Mouse (Mus musculus): ENCODE measurements at regions not wholly inside any gene's neighbourhood (a gene's known extent, or its start where the extent isn't known, plus 50 kb on each side); places are given as distances from the start of the nearest gene placed in this dataset.

GRCm38 (mm10) chr6:139391307-139391706 is 110.5 kb downstream of the Rergl start:
- peak; percentile 81 for DNase-seq (ENCODE audit: low spot score)

- DNase-seq (ENCODE audit: low spot score), result no peak
Measured at GRCm38 (mm10) chr6:139350939-139351338, 150.8 kb downstream of the Rergl start.

- no peak for DNase-seq (ENCODE audit: low spot score)
Measured at GRCm38 (mm10) chr6:139325226-139325625, 176.6 kb downstream of the Rergl start.

GRCm38 (mm10) chr6:139307651-139308050 is 194.1 kb downstream of the Rergl start:
- peak; percentile 18 for DNase-seq (ENCODE audit: low spot score)

DNA sequence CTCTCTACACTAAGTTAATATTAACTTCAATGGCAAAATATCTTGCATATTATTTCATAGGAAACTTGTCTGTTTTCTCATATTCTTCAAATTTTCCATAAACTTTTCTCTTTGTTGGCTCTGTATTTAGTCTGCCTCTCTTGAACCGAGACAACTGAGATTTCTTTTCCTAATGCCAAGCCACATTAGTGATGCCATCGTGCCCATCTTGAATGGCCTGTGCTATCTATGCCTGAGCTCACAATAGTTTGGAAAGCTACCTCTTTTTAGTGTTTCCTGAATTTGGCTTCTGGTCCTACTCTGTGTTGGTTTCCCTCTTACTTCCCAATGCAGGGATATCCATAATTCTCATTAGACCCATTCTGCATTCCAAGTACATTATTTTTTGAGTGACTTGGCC is 197.5 kb downstream of the Rergl start:
- DNase-seq (ENCODE audit: low spot score), result no peak

- no peak for DNase-seq (ENCODE audit: low spot score)
Measured at GRCm38 (mm10) chr6:139295701-139296100, 206.1 kb downstream of the Rergl start.

- no peak for DNase-seq (ENCODE audit: low spot score)
Measured at GRCm38 (mm10) chr6:139279093-139279492, 222.7 kb downstream of the Rergl start.

DNA sequence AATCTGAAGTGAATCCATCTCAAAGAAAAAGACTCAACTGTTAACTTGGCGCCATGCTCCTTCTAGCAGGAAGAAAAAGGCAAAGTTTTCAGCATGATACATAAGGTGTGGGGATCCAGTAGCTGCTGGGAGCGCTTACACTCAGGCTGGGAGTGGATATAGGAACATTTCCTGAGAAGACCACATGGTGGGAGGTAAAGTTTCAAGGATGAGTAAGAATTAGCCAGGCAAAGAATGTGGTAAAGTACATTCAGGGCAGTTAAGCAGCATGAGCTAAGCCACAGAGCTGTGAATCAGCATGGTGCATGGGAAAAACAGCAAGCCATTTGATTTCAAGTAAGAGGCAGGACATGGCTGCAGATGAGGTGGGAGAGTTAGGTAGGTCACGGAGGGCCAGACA is 226.3 kb downstream of the Rergl start:
- peak; percentile 3 for DNase-seq (ENCODE audit: low spot score)

DNA sequence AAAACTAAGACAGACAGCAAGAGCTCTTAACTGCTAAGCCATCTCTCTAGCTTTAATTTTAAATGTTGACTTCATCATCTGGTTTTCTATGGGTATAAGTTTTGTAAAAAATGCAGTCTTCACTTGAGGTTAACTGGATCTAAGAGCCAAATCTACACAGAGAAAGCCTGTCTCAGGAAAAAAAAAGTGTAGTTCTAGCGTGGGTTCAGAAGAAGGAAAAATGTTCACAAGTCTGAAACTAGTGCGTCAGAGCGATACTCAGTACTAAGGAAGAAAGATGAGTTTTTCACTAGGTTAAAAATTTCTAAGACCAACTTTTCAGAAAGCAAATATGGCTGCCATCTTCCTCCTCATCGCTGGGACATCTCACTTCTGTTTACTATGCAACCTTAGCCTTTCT is 248.1 kb downstream of the Rergl start:
- DNase-seq (ENCODE audit: low spot score), result no peak

- peak; percentile 82 for DNase-seq (ENCODE audit: low spot score)
Measured at GRCm38 (mm10) chr6:139248920-139249547, 252.7 kb downstream of the Rergl start.

DNA sequence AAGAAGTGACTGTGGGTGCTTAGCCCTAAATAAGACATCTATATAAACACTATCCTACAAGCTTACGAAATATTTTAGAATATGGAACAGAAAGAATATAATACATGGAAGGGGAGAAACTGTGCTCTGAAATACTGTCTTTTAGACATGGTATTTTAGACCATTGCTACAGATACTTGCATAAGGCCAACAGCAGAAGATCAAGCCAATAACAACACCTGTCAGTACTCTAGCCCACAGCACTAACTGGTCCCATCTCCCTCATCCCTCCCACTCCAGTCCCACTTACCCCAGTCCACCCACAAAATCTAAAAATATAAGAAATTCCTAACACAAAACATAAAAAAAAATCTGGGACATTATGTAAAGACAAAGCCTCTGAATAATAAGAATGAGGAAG is 275.6 kb downstream of the Rergl start:
- no peak for DNase-seq (ENCODE audit: low spot score)

- no peak for DNase-seq (ENCODE audit: low spot score)
Measured at GRCm38 (mm10) chr6:139214488-139214887, 287.3 kb downstream of the Rergl start.

DNA sequence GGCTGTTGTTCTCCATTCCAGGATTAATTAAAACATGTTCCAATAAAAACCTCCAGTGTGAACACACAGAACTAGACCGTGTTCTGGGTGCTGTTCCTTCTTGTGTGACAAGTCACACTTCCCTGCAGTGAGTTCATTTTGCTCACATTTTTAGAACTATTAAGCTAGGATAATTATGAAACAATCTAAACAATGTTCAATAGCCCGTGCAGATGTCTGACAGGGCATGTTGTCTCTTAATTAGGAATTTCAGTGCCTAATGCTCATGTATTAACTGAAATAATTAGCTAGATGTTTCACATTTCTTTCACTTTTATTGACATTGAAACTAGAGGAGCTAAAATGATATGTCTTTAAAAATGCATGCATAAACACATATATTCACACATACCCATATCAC is 291.5 kb downstream of the Rergl start:
- no peak for DNase-seq (ENCODE audit: low spot score)

GRCm38 (mm10) chr6:139198601-139199000 is 303.2 kb downstream of the Rergl start:
- no peak for DNase-seq (ENCODE audit: low spot score)

DNA sequence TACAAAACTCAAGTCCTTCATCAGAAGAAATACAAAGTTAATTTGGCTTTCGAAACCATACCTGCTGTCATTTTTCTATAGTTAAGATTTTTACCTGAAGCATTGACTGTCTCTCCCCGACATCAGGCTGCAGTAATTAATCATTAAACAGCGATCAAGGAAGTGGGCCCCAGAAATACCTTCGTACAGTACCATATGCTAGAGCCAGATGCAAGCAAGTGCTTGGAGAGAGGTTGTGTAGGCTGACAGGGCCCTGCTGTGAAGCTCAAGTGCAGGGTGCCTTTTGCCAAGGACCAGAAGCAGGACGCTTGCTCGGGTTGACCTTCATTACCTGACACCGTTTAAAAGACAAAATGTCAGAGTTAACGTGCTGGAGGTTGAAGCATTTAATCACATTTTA is 315.3 kb downstream of the Rergl start:
- no peak for DNase-seq (ENCODE audit: low spot score)

DNA sequence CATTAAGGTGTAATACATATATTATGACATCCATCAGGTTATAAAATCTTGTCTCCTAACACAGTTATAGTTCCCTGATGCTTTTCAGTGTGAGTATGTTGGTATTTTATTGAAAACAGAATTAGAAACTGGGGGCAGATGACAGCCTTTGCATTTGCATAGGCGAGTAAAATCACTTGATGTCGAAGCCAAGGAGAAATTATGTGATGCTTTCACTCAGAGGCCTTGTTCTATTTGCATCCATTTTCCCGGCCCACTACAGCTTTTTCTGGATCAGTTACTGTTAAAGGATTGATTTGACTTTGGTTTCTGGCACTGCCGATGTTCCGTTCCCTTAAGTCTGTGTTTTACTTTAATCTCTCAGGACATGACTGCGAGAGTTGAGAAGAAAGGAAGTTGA is 341.4 kb downstream of the Rergl start:
- DNase-seq (ENCODE audit: low spot score), result no peak

DNA sequence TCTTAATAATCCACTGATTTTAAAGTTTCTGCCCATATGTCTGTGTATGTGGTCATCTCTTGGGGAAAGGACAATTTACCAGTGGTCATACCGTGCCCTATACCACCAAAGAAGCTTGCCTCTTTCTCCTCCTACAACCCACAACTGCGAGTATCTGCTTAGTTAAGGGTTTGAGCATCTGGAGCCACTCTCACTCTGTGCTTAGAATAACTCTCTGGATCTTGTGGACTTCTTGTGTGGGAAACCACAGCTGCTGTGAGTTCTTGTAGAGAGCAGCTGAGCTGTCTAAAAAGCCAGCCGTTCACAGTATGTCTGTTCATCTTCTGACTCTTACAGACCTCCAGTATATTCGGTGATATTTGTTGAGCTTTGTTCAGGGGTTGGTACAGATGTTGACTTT is 342.0 kb downstream of the Rergl start:
- no peak for DNase-seq (ENCODE audit: low spot score)

DNA sequence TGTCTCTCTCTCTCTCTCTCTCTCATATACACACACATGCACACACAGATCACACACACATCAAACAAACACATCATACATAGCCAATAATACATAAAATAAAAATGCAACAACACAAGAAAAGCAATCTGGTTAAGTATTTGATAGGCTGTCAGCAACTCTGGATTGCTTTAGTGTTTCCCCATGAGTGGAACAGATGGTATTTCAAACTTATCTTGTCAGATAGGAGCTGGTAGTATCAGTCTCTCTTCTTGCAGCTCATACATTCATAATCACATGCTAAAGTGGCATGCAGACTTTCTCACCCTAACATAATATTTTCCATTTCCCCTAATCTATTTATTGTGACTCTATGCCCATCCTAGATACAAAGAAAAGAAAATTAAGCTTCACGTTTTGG is 347.0 kb downstream of the Rergl start:
- DNase-seq (ENCODE audit: low spot score), result no peak

DNA sequence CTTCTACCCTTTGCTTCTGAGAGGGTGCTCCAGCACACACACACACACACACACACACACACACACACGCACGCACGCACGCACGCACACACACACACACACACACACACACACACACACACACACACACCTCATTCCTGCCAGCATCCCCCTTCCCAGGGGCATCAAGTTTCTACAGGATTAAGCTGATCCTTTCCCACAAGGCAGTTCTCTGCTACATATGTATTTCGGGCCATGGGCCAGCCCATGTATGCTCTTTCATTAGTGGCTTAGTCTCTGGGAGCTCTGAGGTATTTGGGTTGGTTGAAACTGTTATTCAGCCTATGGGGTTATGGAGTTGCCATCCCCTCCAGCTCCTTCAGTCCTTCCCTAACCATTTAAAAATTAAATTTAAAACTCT is 366.1 kb downstream of the Rergl start:
- DNase-seq (ENCODE audit: low spot score), result no peak

DNA sequence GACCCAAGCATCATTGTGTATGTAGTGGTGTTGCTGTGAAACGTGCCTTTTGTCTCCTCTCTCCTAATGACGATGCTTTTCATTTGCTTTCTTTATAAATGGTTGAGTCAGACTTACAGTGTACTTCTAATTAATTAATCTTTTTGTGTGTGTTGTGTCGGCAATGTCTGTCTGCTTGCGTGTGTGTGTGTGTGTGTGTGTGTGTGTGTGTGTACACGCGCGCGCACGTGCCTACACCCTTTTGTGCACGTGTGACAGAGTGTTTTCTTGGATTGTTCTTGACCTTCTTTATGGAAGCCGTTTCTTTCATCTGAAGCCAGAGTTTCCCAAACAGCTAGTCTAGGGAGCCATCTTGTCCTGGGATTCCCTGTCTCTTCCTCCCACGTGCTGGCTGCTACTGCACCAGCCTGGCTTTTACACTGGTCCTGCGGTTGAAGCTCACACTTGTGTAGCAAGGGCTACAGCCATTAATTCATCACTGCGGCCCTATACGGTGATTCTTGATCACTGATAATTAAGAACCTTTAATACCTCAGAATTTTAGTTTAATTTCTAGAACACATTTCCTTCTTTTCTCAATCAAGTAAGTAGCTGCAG is 369.6 kb downstream of the Rergl start:
- DNase-seq (ENCODE audit: low spot score), result no peak

DNA sequence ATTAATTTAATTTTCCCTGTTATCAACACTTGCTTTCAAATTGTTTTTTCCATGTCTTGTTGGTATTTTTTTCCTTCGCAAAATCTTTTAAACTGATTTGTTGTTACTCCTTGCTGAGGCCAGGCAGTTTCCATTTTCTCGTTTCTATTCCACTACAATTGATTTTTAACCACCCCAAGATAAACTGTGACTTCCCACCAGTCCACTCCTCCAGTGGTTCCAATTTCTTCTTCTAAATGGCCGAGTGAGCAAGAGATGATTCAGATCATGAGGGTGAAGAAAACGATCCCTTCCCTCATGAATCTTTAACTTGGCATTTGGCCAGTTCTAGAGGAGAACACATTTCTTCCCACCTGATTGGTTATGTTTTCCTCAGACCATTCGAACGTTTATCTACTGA is 393.5 kb downstream of the Rergl start:
- DNase-seq (ENCODE audit: low spot score), result no peak

- peak; percentile 13 for DNase-seq (ENCODE audit: low spot score)
Measured at GRCm38 (mm10) chr6:139103397-139103796, 398.4 kb downstream of the Rergl start.

GRCm38 (mm10) chr6:139099273-139099672 is 402.5 kb downstream of the Rergl start:
- no peak for DNase-seq (ENCODE audit: low spot score)

DNA sequence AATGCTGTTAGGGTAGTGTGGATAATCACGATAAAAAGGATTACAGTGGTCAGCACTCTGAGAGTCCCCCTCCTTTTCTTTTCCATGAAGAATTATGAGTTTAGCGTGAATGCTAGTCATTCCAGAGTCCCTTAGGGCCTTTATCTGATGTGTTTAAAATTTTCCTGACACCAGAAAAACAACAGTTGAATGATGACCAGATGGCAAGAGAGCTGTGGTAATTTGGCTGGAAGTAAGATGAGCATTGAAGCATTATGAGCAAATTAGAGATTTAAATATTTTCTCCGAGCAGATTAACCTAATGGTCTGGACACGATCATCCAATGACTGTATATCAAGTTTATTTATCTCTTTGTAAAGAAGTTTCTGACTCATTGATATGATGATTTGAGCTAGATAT is 417.1 kb upstream of the Igbp1b start:
- DNase-seq (ENCODE audit: low spot score), result no peak

Data from embryo, embryonic 10.5 days (tissue).